In genomic region chr9:115692837-115693236, GRCm38 (mm10) we compare ENCODE assay signal across 22 mouse cellular contexts.
DNase-seq lines count a peak whose midpoint lies in the region; ATAC-seq and TF ChIP-seq lines count a peak whose summit lies in the region.
"Had no signal": no experiment of that assay in that cellular context is flagged by ENCODE, and none has a peak within 500 bp of the region (broad histone marks: within the 10 kb centered on the region; RNA-seq: fewer than 3 reads in every experiment).

No protein-coding gene starts in this region.

- no peak overlapping the region for H3K4me3 ChIP-seq in kidney, adult 2 months (ENCODE audit: insufficient read depth, low read depth, low read length)
- no peak overlapping the region for H3K4me3 ChIP-seq in kidney, embryonic 16.5 days (ENCODE audit: low read length)
- H3K4me3 ChIP-seq in lung, embryonic 14.5 days (ENCODE audit: low read depth, low read length): no peak overlapping the region
- H3K4me3 ChIP-seq: embryonic facial prominence, embryonic 12.5 days; forebrain, embryonic 15.5 days; liver, embryonic 15.5 days; neural tube, embryonic 12.5 days; stomach, embryonic 15.5 days had no signal

- peak; percentile 13 for DNase-seq in adrenal gland, postnatal 14 days
- DNase-seq in adrenal gland, adult 8-10 months: no peak
- peak; percentile 8 for DNase-seq in kidney, adult 2 months
- DNase-seq in lung, embryonic 14.5 days: no peak
- no peak for DNase-seq in lung, postnatal 36 days
- no peak for DNase-seq in brain, embryonic 14.5 days (ENCODE audit: low read depth)
- no peak for DNase-seq in left cerebral cortex, adult 18-20 months (ENCODE audit: low spot score in 2 of 2)
- DNase-seq: cerebellum, adult 9-10 months; heart, postnatal 14 days; layer of hippocampus, postnatal 36 days; thymus, adult 2 months had no signal

- H3K4me1 ChIP-seq in kidney, adult 2 months (ENCODE audit: control insufficient read depth, insufficient read depth, low read length): no peaks in the 10 kb centered on the region
- H3K4me1 ChIP-seq in kidney, embryonic 16.5 days (ENCODE audit: insufficient read depth, low read length): no peaks in the 10 kb centered on the region
- no peaks in the 10 kb centered on the region for H3K4me1 ChIP-seq in lung, embryonic 14.5 days (ENCODE audit: insufficient read depth)
- H3K4me1 ChIP-seq: embryonic facial prominence, embryonic 12.5 days; forebrain, embryonic 15.5 days; liver, embryonic 15.5 days; neural tube, embryonic 12.5 days; stomach, embryonic 15.5 days had no signal

- no peaks in the 10 kb centered on the region; the same call in 1 of the 2 replicates for H3K27me3 ChIP-seq in kidney, adult 2 months (replicated peaks; ENCODE audit: control insufficient read depth, insufficient read depth, low read length)
- no peaks in the 10 kb centered on the region for H3K27me3 ChIP-seq in kidney, embryonic 16.5 days (ENCODE audit: insufficient read depth, low read length)
- no peaks in the 10 kb centered on the region for H3K27me3 ChIP-seq in lung, embryonic 14.5 days (ENCODE audit: insufficient read depth, low read length)
- H3K27me3 ChIP-seq: embryonic facial prominence, embryonic 12.5 days; forebrain, embryonic 15.5 days; liver, embryonic 15.5 days; neural tube, embryonic 12.5 days; stomach, embryonic 15.5 days had no signal

- H3K4me2 ChIP-seq in kidney, embryonic 16.5 days (replicated peaks; ENCODE audit: low read depth, low read length): no peak overlapping the region
- no peak overlapping the region for H3K4me2 ChIP-seq in lung, embryonic 14.5 days
- H3K4me2 ChIP-seq: embryonic facial prominence, embryonic 12.5 days; forebrain, embryonic 15.5 days; heart, embryonic 11.5 days; hindbrain, embryonic 14.5 days; liver, embryonic 15.5 days; midbrain, embryonic 11.5 days; neural tube, embryonic 12.5 days; stomach, embryonic 15.5 days had no signal

- H3K9me3 ChIP-seq in kidney, embryonic 16.5 days (ENCODE audit: low read length): no peaks in the 10 kb centered on the region
- no peaks in the 10 kb centered on the region for H3K9me3 ChIP-seq in lung, embryonic 14.5 days (ENCODE audit: low read depth, low read length)
- H3K9me3 ChIP-seq: embryonic facial prominence, embryonic 12.5 days; forebrain, embryonic 15.5 days; liver, embryonic 15.5 days; neural tube, embryonic 12.5 days; stomach, embryonic 15.5 days had no signal

- no peak overlapping the region for H3K27ac ChIP-seq in kidney, adult 2 months (ENCODE audit: insufficient read depth, low read depth, low read length)
- H3K27ac ChIP-seq in kidney, embryonic 16.5 days (ENCODE audit: low read length): no peak overlapping the region
- no peak overlapping the region for H3K27ac ChIP-seq in lung, embryonic 14.5 days (ENCODE audit: low read depth)
- H3K27ac ChIP-seq: embryonic facial prominence, embryonic 12.5 days; forebrain, embryonic 15.5 days; hindbrain, embryonic 14.5 days; liver, embryonic 15.5 days; macrophage; neural tube, embryonic 12.5 days; stomach, embryonic 15.5 days had no signal

- no peaks in the 10 kb centered on the region for H3K36me3 ChIP-seq in kidney, adult 2 months (ENCODE audit: control insufficient read depth, insufficient read depth, low read length)
- H3K36me3 ChIP-seq in kidney, embryonic 16.5 days (ENCODE audit: insufficient read depth, low read length): no peaks in the 10 kb centered on the region
- H3K36me3 ChIP-seq in lung, embryonic 14.5 days (ENCODE audit: insufficient read depth): no peaks in the 10 kb centered on the region
- H3K36me3 ChIP-seq: embryonic facial prominence, embryonic 12.5 days; forebrain, embryonic 15.5 days; liver, embryonic 15.5 days; neural tube, embryonic 12.5 days; stomach, embryonic 15.5 days had no signal

- peak; percentile 40 for TF ChIP-seq CTCF in kidney, adult 2 months (conservative IDR thresholded peaks at IDR 0.05; ENCODE audit: insufficient read depth, insufficient read length, low read depth, low read length)
- peak; percentile 25; the same call in 1 of the 2 replicates for TF ChIP-seq CTCF in lung, embryonic 14.5 days (IDR thresholded peaks at IDR 0.05; ENCODE audit: low read depth)
- TF ChIP-seq CTCF in brain, embryonic 14.5 days (IDR thresholded peaks at IDR 0.05; ENCODE audit: borderline replicate concordance, extremely low read depth, insufficient read depth, insufficient read length): peak; percentile 22; the same call in 1 of the 2 replicates

- WGBS in kidney, adult 2 months: 48% methylated on average over 2 of the region's 2 CpGs
- WGBS in kidney, embryonic 16.5 days: 62% methylated on average over 2 of the region's 2 CpGs
- WGBS in lung, embryonic 14.5 days: 60% methylated on average over 2 of the region's 2 CpGs

- no peak overlapping the region for H3K9ac ChIP-seq in kidney, embryonic 16.5 days (replicated peaks; ENCODE audit: low read length)
- H3K9ac ChIP-seq in lung, embryonic 14.5 days: no peak overlapping the region
- H3K9ac ChIP-seq: embryonic facial prominence, embryonic 12.5 days; forebrain, embryonic 15.5 days; hindbrain, embryonic 14.5 days; liver, embryonic 15.5 days; neural tube, embryonic 12.5 days; stomach, embryonic 15.5 days had no signal

- TF ChIP-seq POLR2A in kidney, adult 2 months (IDR thresholded peaks at IDR 0.05; ENCODE audit: low read depth, low read length): no peak
- no peak for TF ChIP-seq POLR2A in brain, embryonic 14.5 days (IDR thresholded peaks at IDR 0.05; ENCODE audit: borderline replicate concordance, extremely low read depth, insufficient read depth, insufficient read length, poor library complexity, severe bottlenecking)

- no peak for ATAC-seq in kidney, embryonic 16.5 days (ENCODE audit: low FRiP score, low TSS enrichment)
- no peak for ATAC-seq in lung, embryonic 14.5 days (ENCODE audit: insufficient read depth)
- ATAC-seq: forebrain, embryonic 15.5 days; intestine, embryonic 16.5 days had no signal

Comparison
In these comparisons a context has a peak if more than half of its experiments do, and no peak if none do; other contexts are left out.
1. DNase-seq: peak in adrenal gland, postnatal 14 days (single experiment) and kidney, adult 2 months (single experiment); none in adrenal gland, adult 8-10 months (single experiment), lung, embryonic 14.5 days (single experiment), lung, postnatal 36 days (single experiment), brain, embryonic 14.5 days (single experiment) and left cerebral cortex, adult 18-20 months (0 of 2).
2. Peak in every context shown above with its lines, with median percentiles within 50 percentile points of each other: CTCF ChIP-seq.